Mouse (Mus musculus): ENCODE measurements around the gene Slc4a10.
A peak's percentile ranks its signal among the peaks of the same experiment; 100 is the strongest.
"Not testable (repeated sequence)": the region's sequence is repeated elsewhere in the genome, so short reads cannot be mapped to it uniquely, and the experiment has no call there.

Slc4a10 gene

DNA sequence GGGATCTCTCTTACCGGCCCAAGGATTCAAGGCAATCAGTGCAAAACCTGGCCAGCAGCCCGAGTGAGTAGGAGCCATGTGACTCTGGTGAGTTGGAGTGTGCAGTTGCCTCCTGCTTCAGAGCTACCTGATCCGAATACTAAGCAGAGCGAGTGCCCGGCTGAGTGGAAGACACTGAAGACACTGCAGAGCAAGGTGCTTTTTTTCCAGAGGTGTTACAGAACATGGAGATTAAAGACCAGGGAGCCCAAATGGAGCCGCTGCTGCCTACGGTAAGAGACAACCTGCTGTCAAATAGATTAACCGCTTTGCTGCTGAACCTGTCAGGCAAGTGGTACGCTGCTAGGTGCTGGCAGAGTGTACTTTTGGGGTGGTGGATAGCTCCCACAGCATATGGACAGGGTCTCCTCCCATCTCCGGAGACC is at the start of gene Slc4a10:
Gene Slc4a10 (plus strand): TSS at position 42 of the 425 bp plus-strand sequence.
- peak; percentile 80 for DNase-seq

GRCm38 (mm10) chr2:62001251-62001650 is 45.0 kb upstream of the Slc4a10 start:
- not testable (repeated sequence) for DNase-seq

DNA sequence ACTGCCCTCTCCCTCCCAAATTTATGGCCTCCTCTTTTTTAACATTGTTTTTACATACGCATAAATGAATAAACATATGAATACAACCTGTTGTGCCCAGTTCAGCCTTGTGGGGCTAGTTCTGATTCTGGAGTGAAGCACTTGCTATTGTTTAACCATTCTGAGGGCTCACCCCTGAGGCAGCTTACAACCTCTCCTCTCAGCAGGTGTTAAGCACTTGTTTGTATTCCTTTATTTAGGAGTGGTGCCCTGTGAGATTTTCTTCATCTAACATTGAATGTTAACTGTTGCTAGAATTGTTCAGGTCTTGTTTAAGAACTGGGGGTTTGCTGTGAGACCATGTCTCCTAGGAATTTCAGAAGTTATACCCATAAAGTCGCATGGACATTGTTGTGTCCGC is 28.1 kb upstream of the Slc4a10 start:
- DNase-seq: no peak

- no peak for DNase-seq
These were observed 720 bp downstream of the Slc4a10 start for GRCm38 (mm10) chr2:62046861-62047503.

GRCm38 (mm10) chr2:62047504-62048005 is 1.3 kb downstream of the Slc4a10 start:
- peak; percentile 82 for DNase-seq

DNA sequence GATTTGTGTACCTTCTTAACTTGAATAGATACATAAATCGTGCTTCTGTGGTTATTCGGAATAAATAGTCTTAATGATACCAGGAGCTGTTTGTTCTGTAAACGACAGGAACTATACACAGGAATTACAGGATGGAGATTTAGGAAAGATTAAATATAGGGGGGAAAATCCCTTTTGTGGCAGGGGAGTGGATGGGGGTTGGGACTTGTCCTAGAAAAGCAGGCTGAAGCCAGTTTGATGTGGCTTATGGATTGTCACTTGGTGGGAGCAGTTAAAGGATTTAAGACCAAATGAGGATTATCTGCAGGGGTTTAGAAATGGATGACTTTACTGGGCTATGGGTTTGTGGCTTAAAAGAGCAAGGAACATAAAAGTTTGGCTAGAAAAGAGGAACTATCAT is 1.9 kb downstream of the Slc4a10 start:
- no peak for DNase-seq

- no peak for DNase-seq
These were observed 30.2 kb downstream of the Slc4a10 start for GRCm38 (mm10) chr2:62076512-62076911.

GRCm38 (mm10) chr2:62087566-62087965 is 41.3 kb downstream of the Slc4a10 start:
- DNase-seq: no peak

DNA sequence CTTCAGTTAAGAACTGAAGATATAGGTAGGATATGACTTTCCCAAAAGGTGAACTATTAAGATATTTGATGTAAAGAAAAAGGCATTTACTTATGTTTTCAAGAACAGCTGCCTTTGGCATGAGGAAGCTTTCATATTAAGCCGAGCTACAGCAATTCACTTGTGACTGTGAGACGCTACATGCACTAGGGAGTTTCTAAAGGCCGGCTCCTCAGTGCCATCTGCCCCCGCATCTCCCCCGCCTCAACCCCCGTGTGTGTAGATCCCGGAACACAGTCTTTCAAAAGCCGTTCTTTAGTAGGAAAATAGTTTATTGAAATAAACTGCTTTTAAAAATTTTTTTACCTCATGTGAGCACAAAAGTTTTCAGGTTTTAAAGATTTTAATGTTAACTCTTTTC is 42.5 kb downstream of the Slc4a10 start:
- no peak for DNase-seq

- DNase-seq: no peak
These were observed 42.9 kb downstream of the Slc4a10 start for GRCm38 (mm10) chr2:62089208-62089607.

DNA sequence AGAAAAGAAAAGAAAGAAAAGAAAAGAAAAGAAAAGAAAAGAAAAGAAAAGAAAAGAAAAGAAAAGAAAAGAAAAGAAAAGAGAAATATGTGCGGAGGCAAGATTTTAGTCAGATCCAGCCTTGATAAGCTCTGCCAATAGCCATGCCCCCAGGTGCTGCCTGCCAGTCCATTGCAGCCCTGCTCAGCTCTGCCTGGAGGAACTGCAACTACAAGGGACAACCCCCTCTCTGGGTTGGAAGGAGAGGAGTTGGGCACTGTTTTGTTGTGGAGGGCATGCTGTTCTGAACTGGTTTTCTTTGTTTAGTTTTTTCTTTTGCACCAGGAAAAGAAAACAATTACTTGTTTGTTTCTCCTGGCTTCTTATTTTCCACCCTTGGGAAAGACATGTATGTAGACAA is 54.3 kb downstream of the Slc4a10 start:
- no peak for DNase-seq

DNA sequence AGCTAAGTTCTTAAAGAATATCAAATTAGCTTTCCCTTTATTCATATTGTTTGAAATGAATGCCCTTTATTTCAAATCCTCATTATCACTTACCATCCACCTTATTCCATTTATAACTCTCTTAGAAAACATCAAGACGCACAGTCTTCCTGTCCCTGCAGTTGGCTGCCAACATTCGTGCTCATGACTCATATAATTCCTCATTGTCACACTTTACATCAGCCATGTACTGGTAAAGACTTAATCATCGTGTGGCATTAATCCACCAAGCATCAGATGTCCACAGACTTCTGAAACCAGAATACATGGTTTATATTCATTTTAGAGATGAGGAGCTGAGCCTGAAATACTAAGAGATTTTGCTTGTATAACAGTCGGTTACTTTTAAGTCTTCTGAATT is 69.1 kb downstream of the Slc4a10 start:
- DNase-seq: peak; percentile 66

DNA sequence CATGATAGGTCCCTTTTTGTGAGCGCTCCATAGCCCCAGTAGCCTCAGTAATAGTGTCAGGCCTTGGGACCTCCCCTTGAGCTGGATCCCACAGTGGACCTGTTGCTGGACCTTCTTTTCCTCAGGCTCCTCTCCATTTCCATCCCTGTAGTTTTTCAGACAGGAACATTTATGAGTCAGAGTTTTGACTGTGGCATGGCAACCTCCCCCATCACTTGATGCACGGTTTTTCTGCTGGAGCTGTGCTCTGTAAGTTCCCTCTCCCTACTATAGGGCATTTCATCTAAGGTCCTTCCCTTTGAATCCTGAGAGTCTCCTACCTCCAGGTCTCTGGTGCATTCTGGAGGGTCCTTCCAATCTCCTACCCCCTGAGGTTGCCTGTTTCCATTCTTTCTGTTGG is 83.7 kb downstream of the Slc4a10 start:
- DNase-seq: peak; percentile 26

DNA sequence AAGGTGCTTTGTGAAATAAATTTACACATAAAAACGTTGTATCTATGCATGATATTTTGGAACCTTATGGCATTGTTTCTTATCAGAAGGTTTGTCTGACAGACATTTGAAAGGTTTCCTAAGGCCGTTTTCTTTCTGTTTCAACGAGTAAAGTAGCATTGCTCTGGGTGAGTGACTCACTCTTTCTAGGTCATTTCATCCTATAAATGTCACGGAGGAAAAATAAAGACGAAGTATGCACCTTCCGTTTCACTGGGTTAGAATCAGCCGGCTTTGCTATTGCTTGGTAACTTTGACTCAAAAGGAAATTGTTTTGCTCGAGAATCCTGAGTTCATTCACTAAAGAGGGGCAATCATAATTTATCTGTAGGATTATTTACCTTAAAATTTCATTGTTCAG is 88.6 kb downstream of the Slc4a10 start:
- no peak for DNase-seq

- peak; percentile 33 for DNase-seq
These were observed 101.4 kb downstream of the Slc4a10 start for GRCm38 (mm10) chr2:62147636-62148035.

GRCm38 (mm10) chr2:62149421-62149820 is 103.2 kb downstream of the Slc4a10 start:
- DNase-seq: no peak

- DNase-seq: peak; percentile 21
These were observed 104.6 kb downstream of the Slc4a10 start for GRCm38 (mm10) chr2:62150830-62151229.

GRCm38 (mm10) chr2:62210109-62210508 is 163.8 kb downstream of the Slc4a10 start:
- no peak for DNase-seq

- DNase-seq: no peak
These were observed 164.8 kb downstream of the Slc4a10 start for GRCm38 (mm10) chr2:62211106-62211505.

DNA sequence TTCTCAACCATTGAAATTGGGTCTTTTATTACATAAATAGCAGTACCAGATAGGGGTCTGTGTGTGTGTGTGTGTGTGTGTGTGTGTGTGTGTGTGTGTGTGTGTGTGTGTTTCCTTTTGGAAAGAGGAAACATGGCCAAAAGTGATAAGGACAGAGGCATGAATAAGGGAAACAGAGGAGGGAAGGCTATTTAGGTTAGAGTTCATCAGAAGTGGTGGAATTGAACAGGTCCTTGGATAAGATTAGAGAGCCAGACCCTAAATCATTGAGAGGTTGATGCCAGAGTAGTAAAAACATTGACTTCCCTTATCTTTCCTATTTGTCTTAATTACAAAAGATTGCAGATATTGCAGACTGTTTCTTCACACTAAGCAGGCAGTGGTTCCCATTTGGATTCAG is 181.3 kb downstream of the Slc4a10 start:
- no peak for DNase-seq

DNA sequence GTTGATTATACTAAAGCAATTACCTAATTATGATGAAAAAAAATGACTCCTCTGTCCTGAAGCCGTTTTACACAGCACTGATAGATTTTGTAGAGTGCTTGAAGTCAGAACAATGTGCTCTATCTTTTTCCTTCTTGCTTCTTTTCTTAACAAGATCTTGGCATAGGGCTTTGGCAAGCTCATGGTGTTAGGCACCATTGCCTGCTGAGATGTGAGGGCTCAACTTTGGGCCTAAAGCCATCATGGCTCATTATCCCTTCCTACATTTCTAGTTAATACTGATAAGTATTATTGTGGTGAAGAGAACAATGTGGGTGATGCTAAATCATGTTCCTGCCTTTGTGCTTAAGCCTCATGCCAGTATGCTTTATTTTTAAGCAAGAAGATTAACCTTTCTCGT is 185.0 kb downstream of the Slc4a10 start:
- DNase-seq: no peak

- no peak for DNase-seq
These were observed 197.9 kb downstream of the Slc4a10 start for GRCm38 (mm10) chr2:62244167-62244566.

DNA sequence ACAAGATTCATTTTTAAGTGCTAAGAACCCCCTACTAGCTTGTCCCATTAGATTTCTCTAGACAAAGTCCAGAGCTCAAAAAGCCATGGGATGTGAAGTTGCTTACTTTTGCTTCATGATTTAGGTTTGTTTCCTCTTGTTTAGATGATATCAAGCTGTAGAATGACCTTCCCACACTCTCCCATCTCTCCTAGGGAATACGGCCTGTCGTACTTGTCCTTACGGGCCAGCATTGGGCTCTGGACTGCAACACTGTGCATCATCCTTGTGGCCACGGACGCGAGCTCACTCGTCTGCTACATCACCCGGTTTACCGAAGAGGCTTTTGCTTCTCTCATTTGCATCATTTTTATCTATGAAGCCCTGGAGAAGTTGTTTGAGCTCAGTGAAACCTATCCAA is 222.2 kb downstream of the Slc4a10 start:
- DNase-seq: no peak

- no peak for DNase-seq
These were observed 225.6 kb downstream of the Slc4a10 start for GRCm38 (mm10) chr2:62271840-62272239.

DNA sequence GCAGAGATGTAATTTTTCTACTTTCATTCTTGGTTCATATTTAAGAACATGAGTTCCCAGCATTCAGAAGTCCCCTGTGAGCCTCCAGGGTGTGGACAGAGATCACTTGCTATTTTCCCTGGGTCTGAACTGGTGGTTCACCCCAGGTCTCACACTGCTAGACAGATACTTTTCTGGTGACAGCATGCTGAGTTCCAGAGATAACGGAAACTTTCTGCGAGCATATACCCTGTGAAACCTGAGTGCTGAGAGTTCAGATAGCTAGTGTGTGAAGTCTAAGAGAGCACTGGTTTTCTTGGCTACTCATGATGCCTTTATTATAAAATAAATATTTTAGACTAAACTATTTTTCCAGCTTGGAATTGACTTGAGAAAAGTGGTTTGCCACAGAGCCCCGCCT is 232.5 kb downstream of the Slc4a10 start:
- no peak for DNase-seq

Measured in right cerebral cortex, adult 18-20 months (tissue).